Mouse (Mus musculus): ENCODE data around the gene Mef2d.

DNA sequence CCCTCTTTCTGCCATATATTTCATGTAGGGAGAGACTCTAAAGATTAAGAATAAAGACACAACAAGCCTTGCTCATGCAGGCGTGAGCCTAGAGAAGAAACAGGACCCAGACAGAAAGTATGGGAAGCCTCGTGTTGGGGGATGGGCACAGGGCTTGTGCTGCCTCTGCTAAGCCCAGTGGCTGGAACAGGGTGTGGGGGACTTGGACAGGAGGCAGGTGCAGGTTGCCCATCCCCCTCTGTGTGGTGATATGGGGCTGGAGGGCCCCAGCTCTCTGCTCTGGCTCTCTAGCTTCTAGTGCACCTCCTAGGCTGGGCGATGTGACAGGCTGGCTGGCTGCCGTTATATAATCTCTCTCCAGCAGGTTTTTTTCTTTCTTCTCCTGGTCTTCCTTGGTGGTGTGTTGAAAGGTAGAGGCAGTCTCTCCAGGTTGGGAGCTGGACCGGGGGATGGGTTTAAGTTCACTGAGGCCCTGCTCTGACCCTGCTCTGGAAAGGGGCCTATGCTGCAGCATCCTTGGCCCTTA lies 1.9 kb downstream of the Mef2d start:
- no peak for TF ChIP-seq POLR2A (IDR thresholded peaks at IDR 0.05; ENCODE audit: control insufficient read depth, low read depth, low read length)
- TF ChIP-seq CTCF (IDR thresholded peaks at IDR 0.05; ENCODE audit: control insufficient read depth, insufficient read depth, insufficient replicate concordance, low read depth, low read length), result no peak
